Mouse (Mus musculus): ENCODE data around the gene Gm14781. TPM values are rescaled to one million over a fixed set of nuclear protein-coding genes. Genes with fewer than 3 reads are reported as not detected.
"Not testable (repeated sequence)": the region's sequence is repeated elsewhere in the genome, so short reads cannot be mapped to it uniquely, and the experiment has no call there.

The Gm14781 gene
- polyA plus RNA-seq (2015; fragmentation: Nextera tagmentation; extraction: Ambion mirVana) = not detected in 2 replicates

DNA sequence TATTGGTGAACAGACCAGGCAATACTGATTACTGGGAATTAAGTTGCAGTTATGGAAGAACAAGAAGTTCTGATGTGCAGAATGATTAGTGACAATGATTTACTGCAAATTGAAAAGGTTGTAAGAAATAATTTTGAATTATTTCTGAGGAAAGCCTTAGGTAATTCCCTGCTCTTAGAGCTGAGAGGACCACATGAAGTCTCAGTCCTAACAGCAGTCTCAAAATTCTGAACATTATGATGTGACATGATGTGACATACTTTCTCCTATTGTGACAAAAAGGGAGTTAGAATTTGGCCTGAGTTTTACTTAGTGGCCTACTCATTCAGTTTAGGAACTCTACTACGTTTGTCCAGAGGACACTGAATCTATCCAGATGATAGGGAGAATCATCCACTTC, at the start of gene Gm14781:
Gene Gm14781 (plus strand): TSS at position 301 of the 400 bp plus-strand sequence.
- not testable (repeated sequence) for ATAC-seq; H3K36me3 ChIP-seq (ENCODE audit: control insufficient read depth, insufficient read depth, low read length); H3K9ac ChIP-seq (ENCODE audit: low read depth, low read length); H3K4me3 ChIP-seq (ENCODE audit: low read length); H3K4me1 ChIP-seq (ENCODE audit: control insufficient read depth, insufficient read depth, low read length); H3K4me2 ChIP-seq (ENCODE audit: low read depth, low read length); H3K27ac ChIP-seq (ENCODE audit: low read length); H3K9me3 ChIP-seq (ENCODE audit: control insufficient read depth, low read length); H3K27me3 ChIP-seq (replicated peaks; ENCODE audit: control insufficient read depth, insufficient read depth, low read length)
- 78% methylated on average over 1 of the region's 1 CpGs for WGBS

DNA sequence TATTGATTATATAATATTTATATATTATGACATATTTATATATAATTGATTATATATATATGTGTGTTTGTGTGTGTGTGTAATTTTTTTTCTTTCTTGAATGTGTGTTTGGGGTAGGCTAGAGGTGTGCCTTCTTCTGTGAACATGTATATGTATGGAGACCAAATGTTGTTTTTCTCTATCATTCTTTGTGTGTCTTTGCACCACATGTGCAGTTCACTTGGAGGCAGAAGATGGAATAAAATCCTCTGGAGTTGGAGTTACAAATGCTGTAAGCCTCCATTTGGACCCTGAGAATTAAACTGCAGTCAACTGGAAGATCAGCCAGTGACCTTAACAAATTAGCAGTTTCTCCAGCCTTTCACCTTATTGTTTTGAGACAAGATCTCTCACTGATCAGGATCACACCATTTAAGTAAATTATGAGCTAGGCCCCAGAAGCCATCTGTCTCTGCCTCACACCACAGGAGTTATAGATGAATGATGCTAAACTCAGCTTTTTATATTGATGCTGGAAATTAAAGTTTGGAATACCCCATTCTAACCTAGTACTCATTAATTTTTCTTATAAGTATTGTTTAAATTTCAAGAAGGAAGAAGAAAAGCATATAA, 23.1 kb downstream of the Gm14781 start:
- ATAC-seq; H3K9ac ChIP-seq (ENCODE audit: low read depth, low read length); H3K4me1 ChIP-seq (ENCODE audit: control insufficient read depth, insufficient read depth, low read length); H3K27me3 ChIP-seq (replicated peaks; ENCODE audit: control insufficient read depth, insufficient read depth, low read length); H3K27ac ChIP-seq (ENCODE audit: low read length); H3K9me3 ChIP-seq (ENCODE audit: control insufficient read depth, low read length); H3K4me2 ChIP-seq (ENCODE audit: low read depth, low read length); H3K36me3 ChIP-seq (ENCODE audit: control insufficient read depth, insufficient read depth, low read length); H3K4me3 ChIP-seq (ENCODE audit: low read length): not testable (repeated sequence)

Other genes with a start within 250 kb of the Gm14781 start
- gene Gm5072, start 239.7 kb upstream of the Gm14781 start, polyA plus RNA-seq (2015; fragmentation: Nextera tagmentation; extraction: Ambion mirVana) = not detected in 2 replicates
- gene Gm8914, start 152.1 kb upstream of the Gm14781 start, polyA plus RNA-seq (2015; fragmentation: Nextera tagmentation; extraction: Ambion mirVana) = not detected in 2 replicates
- not detected in 2 replicates for gene 1700084M14Rik, start 56.3 kb upstream of the Gm14781 start, polyA plus RNA-seq (2015; fragmentation: Nextera tagmentation; extraction: Ambion mirVana)
- not detected in 2 replicates for gene Mageb5, start 150.8 kb downstream of the Gm14781 start, polyA plus RNA-seq (2015; fragmentation: Nextera tagmentation; extraction: Ambion mirVana)

Data from intestine, embryonic 16.5 days (tissue).